Mouse (Mus musculus): ENCODE measurements around the gene Ccdc73. TPM values are rescaled to one million over a fixed set of nuclear protein-coding genes. Genes with fewer than 3 reads are reported as not detected.

Ccdc73 gene
- polyA plus RNA-seq, 1 experiment, result 1.1 TPM

DNA sequence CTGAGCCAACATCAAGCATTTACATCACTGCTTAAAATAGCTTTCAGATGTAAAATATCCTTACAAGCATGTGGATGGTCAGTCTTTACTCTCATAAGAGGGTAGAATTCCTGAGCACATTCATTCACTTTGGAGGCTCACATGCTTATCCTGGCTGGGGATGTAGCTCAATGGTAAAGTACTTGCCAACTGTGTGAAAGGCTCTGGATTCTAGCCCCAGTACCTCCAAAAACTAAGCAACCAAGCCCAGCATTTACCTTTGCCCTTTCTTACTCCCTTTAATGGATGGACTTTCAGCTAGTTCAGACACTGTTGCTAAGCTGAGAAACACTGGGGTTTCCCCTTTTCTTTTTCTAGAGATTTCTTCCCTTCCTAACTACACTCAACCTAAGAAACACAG lies 139.6 kb downstream of the Ccdc73 start:
- Histone ChIP-seq H3K27ac (ENCODE audit: insufficient read depth, low read length) (no peak overlapping the region), H3K4me1 (ENCODE audit: control insufficient read depth, insufficient read depth, insufficient read length) (no peaks in the 10 kb centered on the region), H3K36me3 (ENCODE audit: control insufficient read depth, insufficient read depth, low read length) (peaks cover 39% of the 10 kb centered on the region), H3K27me3 (ENCODE audit: control insufficient read depth, insufficient read depth, low read length) (no peaks in the 10 kb centered on the region), H3K4me3 (ENCODE audit: extremely low read depth, insufficient read depth, insufficient read length) (no peak overlapping the region)
- TF ChIP-seq CTCF (IDR thresholded peaks at IDR 0.05; ENCODE audit: extremely low read depth, insufficient read depth, insufficient read length, insufficient replicate concordance), result no peak
- TF ChIP-seq POLR2A (IDR thresholded peaks at IDR 0.05; ENCODE audit: low read depth, low read length), result no peak
- DNase-seq (ENCODE audit: low read depth in 1 of 2, low spot score in 2 of 2), result no peak

DNA sequence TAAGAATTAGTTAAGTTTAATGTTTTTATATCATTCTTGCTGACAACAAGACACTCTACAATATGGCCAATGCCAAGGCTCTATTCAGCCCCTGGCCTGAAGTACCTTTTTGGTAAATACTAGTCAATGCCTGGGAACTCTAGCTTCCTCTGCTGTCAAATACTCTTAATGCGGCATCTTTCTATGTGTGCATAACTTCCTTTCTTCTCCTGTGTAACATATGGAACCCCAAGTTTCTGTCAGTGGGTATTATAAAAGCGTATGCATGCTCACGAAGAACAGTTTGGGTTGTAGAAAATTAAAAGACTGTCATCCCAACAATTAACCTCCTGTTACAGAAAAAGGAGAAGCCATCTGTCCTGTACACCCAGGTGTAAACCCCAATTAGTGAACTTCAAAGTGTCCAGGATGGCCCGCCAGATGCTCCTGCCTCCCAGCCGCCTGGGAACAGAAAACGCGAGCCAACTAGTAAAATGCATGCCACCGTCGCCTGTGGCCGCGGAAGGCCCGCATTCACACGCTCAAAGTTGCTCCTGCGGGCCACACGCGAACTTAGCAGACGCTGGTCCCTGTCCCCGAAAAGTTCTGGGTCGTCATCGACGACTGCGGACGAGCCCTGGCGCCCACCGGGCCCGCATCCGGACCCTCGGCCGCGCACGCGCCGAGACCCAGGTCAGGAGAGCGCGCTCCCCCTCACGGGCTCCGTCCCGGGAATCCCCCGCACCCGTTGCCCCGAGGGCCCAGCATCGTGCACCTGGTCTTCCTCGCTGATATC lies 148.8 kb downstream of the Ccdc73 start:
- H3K4me3 ChIP-seq (ENCODE audit: extremely low read depth, insufficient read depth, insufficient read length), result peak overlapping the region; percentile 91
- no peak for DNase-seq (ENCODE audit: low read depth in 1 of 2, low spot score in 2 of 2)
- H3K36me3 ChIP-seq (ENCODE audit: control insufficient read depth, insufficient read depth, low read length), result peaks cover 15% of the 10 kb centered on the region
- TF ChIP-seq CTCF (IDR thresholded peaks at IDR 0.05; ENCODE audit: extremely low read depth, insufficient read depth, insufficient read length, insufficient replicate concordance) (no peak), POLR2A (IDR thresholded peaks at IDR 0.05; ENCODE audit: low read depth, low read length) (no peak)
- H3K27ac ChIP-seq (ENCODE audit: insufficient read depth, low read length), result peak overlapping the region; percentile 78
- 1% methylated on average over 43 of the region's 43 CpGs for WGBS
- peaks cover under 1% of the 10 kb centered on the region for H3K4me1 ChIP-seq (ENCODE audit: control insufficient read depth, insufficient read depth, insufficient read length)
- H3K27me3 ChIP-seq (ENCODE audit: control insufficient read depth, insufficient read depth, low read length), result no peaks in the 10 kb centered on the region

DNA sequence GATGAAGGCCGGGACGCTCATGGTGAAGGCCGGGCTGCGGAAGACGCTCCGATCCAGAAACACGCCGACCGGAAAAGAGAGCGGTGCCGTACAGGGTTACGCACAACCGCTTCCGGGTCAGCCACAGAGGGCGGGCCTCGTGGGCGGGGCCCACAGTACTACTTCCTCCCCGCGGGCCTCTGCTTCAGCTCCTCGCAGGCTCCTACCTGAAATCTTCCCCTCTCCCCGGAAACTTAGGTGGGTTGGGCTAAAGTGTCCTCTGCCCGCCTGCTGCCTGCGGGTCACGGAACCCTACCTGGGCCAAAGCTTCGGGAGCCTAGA lies 149.3 kb downstream of the Ccdc73 start, which contains the start of gene Eif3m:
TSS of gene Eif3m (minus strand) at position 114 of the 321 bp plus-strand sequence.
- TF ChIP-seq CTCF (IDR thresholded peaks at IDR 0.05; ENCODE audit: extremely low read depth, insufficient read depth, insufficient read length, insufficient replicate concordance) (no peak), POLR2A (IDR thresholded peaks at IDR 0.05; ENCODE audit: low read depth, low read length) (peak; percentile 44)
- Histone ChIP-seq H3K36me3 (ENCODE audit: control insufficient read depth, insufficient read depth, low read length) (peaks cover 12% of the 10 kb centered on the region), H3K4me3 (ENCODE audit: extremely low read depth, insufficient read depth, insufficient read length) (peak within 1 kb of the TSS; percentile 91), H3K27ac (ENCODE audit: insufficient read depth, low read length) (peak within 1 kb of the TSS; percentile 80), H3K4me1 (ENCODE audit: control insufficient read depth, insufficient read depth, insufficient read length) (peaks cover 2% of the 10 kb centered on the region), H3K27me3 (ENCODE audit: control insufficient read depth, insufficient read depth, low read length) (no peaks in the 10 kb centered on the region)
- WGBS, result under 1% methylated on average over 25 of the region's 25 CpGs
- peak; percentile 82 to 94 for DNase-seq (ENCODE audit: low read depth in 1 of 2, low spot score in 2 of 2)

- no peak for TF ChIP-seq CTCF (IDR thresholded peaks at IDR 0.05; ENCODE audit: extremely low read depth, insufficient read depth, insufficient read length, insufficient replicate concordance)
- no peak for TF ChIP-seq POLR2A (IDR thresholded peaks at IDR 0.05; ENCODE audit: low read depth, low read length)
- Histone ChIP-seq H3K27me3 (ENCODE audit: control insufficient read depth, insufficient read depth, low read length) (no peaks in the 10 kb centered on the region), H3K27ac (ENCODE audit: insufficient read depth, low read length) (no peak overlapping the region), H3K4me3 (ENCODE audit: extremely low read depth, insufficient read depth, insufficient read length) (no peak overlapping the region; the same call in 1 of the 2 replicates), H3K36me3 (ENCODE audit: control insufficient read depth, insufficient read depth, low read length) (peaks cover 5% of the 10 kb centered on the region), H3K4me1 (ENCODE audit: control insufficient read depth, insufficient read depth, insufficient read length) (peaks cover 2% of the 10 kb centered on the region)
- WGBS, result 89% methylated on average over 3 of the region's 3 CpGs
- DNase-seq (ENCODE audit: low read depth in 1 of 2, low spot score in 2 of 2), result no peak
Measured at GRCm38 (mm10) chr2:105017802-105018201, 150.2 kb downstream of the Ccdc73 start.

DNA sequence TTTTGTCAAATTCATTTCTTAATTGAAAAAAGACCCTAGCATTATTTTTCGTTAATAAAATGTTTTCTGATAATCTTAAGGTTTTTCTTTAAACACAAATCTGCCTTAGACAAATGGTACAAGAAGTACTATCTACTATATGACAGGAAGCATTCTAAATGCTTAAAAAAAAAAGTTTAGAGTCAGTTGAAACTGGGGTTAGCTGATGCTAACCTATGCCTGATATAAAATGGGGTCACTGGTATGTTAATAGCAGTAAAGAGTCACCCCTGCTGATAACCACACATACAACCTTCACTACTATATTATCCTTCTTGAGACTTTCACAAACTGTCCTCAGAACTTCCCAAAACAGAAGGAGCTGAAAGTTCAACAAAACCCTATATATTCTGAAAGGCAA lies 151.9 kb downstream of the Ccdc73 start:
- H3K4me1 ChIP-seq (ENCODE audit: control insufficient read depth, insufficient read depth, insufficient read length), result peaks cover 2% of the 10 kb centered on the region
- no peaks in the 10 kb centered on the region for H3K36me3 ChIP-seq (ENCODE audit: control insufficient read depth, insufficient read depth, low read length)
- no peak for DNase-seq (ENCODE audit: low read depth in 1 of 2, low spot score in 2 of 2)
- 89% methylated on average over 1 of the region's 1 CpGs for WGBS
- H3K4me3 ChIP-seq (ENCODE audit: extremely low read depth, insufficient read depth, insufficient read length), result no peak overlapping the region
- no peak for TF ChIP-seq CTCF (IDR thresholded peaks at IDR 0.05; ENCODE audit: extremely low read depth, insufficient read depth, insufficient read length, insufficient replicate concordance)
- no peak overlapping the region for H3K27ac ChIP-seq (ENCODE audit: insufficient read depth, low read length)
- no peaks in the 10 kb centered on the region for H3K27me3 ChIP-seq (ENCODE audit: control insufficient read depth, insufficient read depth, low read length)

- no peaks in the 10 kb centered on the region for H3K27me3 ChIP-seq (ENCODE audit: control insufficient read depth, insufficient read depth, low read length)
- no peak overlapping the region for H3K4me3 ChIP-seq (ENCODE audit: extremely low read depth, insufficient read depth, insufficient read length)
- TF ChIP-seq CTCF (IDR thresholded peaks at IDR 0.05; ENCODE audit: extremely low read depth, insufficient read depth, insufficient read length, insufficient replicate concordance), result no peak
- WGBS, result 89% methylated on average over 12 of the region's 12 CpGs
- peak overlapping the region; percentile 82 for H3K27ac ChIP-seq (ENCODE audit: insufficient read depth, low read length)
- DNase-seq (ENCODE audit: low read depth in 1 of 2, low spot score in 2 of 2), result no peak
- H3K36me3 ChIP-seq (ENCODE audit: control insufficient read depth, insufficient read depth, low read length), result no peaks in the 10 kb centered on the region
- peaks cover 2% of the 10 kb centered on the region; the same call in 1 of the 2 replicates for H3K4me1 ChIP-seq (ENCODE audit: control insufficient read depth, insufficient read depth, insufficient read length)
Measured at GRCm38 (mm10) chr2:105021256-105021655, 153.7 kb downstream of the Ccdc73 start.

GRCm38 (mm10) chr2:105021836-105022235 lies 154.2 kb downstream of the Ccdc73 start:
- DNase-seq (ENCODE audit: low read depth in 1 of 2, low spot score in 2 of 2), result peak in 1 of 2 experiments; percentile 7
- Histone ChIP-seq H3K4me1 (ENCODE audit: control insufficient read depth, insufficient read depth, insufficient read length) (peaks cover 2% of the 10 kb centered on the region; the same call in 1 of the 2 replicates), H3K27ac (ENCODE audit: insufficient read depth, low read length) (peak overlapping the region; percentile 82), H3K4me3 (ENCODE audit: extremely low read depth, insufficient read depth, insufficient read length) (no peak overlapping the region), H3K36me3 (ENCODE audit: control insufficient read depth, insufficient read depth, low read length) (no peaks in the 10 kb centered on the region), H3K27me3 (ENCODE audit: control insufficient read depth, insufficient read depth, low read length) (no peaks in the 10 kb centered on the region)
- TF ChIP-seq CTCF (IDR thresholded peaks at IDR 0.05; ENCODE audit: extremely low read depth, insufficient read depth, insufficient read length, insufficient replicate concordance), result no peak
- TF ChIP-seq POLR2A (IDR thresholded peaks at IDR 0.05; ENCODE audit: low read depth, low read length), result no peak
- 70% methylated on average over 2 of the region's 2 CpGs for WGBS

All from spleen, adult 2 months (tissue).